Mouse (Mus musculus) adrenal gland, adult 8-10 months (tissue): ENCODE data around the gene Lrig1. TPM values are rescaled to one million over a fixed set of nuclear protein-coding genes. Genes with fewer than 3 reads are reported as not detected.

Experiments
- DNase-seq: peaks from one replicate; pipeline ENCODE4 v3.0.0; 2022
- total RNA-seq, 4 experiments: library from RNA; stranded (reverse); gene quantifications; 2 replicates each; pipeline ENCODE4 v1.2.4; 2022

The Lrig1 gene
- total RNA-seq, 4 experiments from 2014 or later = 8.2 to 14.0 (median 9.0) TPM

DNA sequence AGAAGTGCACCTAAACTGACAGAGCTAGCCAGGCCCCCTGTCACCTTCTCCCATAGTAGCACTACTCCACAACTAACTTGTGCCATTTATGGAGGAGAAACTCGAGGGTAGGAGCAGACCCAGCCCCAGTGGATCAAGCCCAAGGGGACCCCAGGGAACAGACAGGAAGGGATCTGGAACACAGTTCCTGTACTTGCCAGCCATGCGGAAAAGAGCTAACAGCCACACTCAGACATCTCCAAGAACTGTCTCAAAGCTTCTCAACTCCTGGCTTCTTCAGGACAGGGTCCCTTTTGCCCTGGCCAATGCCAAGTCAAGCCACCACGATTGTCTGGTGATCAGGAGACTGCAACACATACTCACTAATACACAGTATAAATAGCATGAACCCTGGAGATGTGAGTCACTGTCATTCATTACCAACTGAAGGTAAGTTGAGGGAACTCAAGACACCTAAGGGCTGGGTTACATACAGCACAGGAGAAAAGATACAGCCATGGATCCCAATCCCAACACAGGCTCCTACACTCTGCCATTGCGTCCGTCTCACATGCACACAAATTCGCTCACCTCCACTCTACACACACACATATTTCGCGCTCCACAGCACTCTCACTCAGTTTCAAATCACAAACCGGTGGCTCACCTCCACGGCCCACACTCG lies 1.3 kb downstream of the Lrig1 start:
- DNase-seq = no peak

DNA sequence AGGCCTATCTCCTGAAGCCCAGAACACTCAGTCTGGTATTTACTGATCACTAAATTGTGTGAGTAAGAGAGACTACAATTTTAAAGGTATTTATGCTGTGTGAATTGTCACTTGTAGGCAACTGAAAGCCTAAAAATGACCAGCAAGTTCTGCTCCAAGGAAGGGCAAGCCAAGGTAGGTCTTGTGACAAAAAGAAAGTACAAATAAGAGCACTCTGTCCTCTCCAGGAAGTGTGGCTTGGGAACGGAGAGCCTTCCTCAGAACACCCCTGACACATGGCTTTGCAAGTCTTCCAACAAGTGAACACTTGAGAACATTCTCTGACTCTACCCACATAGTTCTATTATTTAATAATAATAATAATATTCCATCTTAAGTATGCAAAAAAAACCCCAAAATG lies 2.5 kb downstream of the Lrig1 start:
- DNase-seq = no peak

DNA sequence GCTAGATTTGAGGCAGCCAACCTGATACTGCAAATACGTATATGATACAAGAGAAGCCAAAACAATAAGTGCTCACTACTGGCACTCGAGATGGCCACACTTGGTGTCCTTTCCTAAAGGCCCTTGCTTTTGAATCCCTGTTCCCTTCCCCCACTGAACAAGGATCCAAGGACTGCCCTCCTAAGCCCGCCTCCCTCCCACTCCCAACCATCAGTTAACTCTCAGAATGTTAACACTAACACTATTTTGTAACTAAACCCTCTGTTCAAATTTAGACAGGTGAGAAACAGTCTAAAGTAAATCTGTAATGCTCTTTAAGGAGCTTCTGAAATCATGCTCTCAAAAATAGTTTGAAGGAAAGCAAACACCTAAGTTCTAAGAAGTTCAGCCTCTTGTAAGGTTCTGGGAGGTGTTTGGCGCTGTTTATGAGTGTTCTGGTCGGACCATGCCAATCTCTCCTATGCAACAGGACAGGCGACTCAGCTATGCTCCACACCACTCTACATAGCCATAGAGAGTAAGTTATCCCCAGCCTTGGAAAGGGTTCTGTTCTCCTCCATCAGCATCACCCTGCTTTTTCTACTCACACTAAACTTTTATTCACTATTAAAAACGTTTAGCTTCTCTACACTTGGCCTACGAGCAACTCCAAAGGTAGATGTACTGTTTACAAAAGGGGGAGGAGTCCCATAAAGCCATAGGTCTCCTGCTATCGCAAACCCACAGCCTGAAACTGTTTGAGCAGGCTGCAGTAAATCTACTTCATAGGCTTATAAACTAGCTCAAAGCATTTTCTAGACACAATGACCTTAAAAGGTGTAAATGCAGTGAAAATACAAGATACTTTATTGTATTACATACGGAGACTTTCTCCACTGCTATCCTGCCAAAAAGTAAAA lies 3.5 kb downstream of the Lrig1 start:
- no peak for DNase-seq

DNA sequence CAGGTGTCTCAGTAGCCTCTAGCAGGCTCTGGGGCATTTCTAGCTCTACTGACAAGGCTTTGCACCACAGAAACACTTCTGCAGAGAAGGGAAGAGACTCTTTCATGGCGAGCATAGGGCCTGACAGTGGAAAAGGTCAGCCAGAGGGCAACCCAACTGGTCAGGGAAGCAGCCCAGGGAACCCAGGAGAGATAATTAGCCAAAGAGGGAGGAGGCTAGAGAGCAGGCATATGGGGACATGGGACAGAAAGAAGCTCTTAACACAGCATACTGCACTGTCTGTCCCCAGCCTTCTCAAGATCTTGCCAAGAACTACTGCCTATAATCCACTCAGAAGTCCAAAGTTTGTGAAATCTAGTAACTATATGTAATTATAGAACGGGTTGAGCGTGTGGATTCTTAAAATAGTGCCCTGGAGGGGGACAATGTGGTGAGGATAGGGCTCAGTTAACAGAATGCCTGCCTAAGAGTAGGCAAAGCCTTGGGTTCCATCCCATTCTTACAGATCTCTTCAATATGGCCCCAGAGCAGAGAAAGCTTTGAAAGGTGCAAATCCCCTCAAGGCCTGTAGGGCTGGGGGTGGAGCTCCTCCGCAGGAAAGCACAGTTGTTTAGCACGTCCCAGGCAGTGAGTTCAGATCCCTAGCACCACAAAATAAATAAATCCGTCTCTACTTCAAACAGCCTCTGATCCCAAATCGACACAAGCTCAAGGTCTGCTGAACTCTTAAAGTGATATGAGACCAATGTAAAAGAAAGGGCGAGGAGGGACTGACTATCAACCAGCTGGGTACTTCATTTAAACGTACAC lies 4.6 kb downstream of the Lrig1 start:
- DNase-seq = no peak

DNA sequence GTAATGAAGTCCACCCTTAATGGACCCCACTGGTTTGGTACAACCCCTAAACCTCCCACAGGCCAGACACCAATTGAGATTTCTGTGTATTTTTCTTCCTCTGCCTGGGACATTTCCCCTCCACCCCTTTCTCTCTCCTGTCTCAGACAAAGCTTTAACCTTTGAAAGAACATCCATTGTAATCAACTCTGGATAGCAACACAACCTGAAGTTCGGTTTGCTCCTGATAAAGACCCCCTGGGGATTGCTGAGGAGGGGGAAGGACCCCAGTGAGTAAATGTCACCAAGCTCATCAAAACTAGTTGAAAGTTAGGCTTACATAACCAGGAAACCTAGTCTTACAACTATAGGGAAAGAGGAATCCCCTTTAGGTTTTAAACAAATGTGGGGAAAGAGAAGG lies 5.5 kb downstream of the Lrig1 start:
- DNase-seq = no peak

DNA sequence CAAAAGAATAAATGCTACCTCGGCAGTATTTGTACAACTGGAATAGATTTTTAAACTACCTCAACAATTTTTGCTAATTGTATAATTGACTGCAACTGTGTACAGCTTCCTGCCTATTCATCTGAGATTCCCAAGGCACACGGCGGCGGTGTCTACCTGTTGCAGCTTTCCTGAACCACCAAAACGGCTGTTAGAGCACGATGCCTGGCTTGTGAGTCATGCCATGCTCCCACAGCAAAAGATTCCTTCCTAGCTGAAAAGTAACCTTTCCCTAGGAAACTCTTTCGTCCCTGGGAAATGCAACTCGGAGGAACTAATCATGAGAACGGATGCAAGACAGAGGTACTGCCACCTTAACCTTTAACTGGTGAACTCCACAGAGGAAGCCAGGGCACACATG lies 6.9 kb downstream of the Lrig1 start:
- DNase-seq = no peak

DNA sequence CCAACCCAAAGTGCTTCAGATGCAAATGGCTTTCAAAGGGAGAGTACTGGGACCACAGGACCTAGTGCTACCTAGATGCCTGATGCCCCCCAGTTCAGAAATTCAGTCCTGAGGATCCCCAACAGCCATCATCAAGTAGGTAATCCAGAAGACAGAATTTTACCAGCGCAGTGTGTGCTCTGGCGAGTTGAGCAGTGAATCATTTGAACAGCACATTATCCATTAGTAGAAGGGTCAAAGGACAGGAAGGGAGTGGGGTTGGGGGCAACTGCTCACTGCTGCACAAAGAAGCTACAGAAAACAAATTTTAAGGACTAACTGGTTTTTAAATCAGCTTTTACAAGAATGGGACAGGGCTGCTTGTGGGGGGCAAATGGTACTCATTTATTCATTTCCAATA lies 8.0 kb downstream of the Lrig1 start:
- DNase-seq = no peak

DNA sequence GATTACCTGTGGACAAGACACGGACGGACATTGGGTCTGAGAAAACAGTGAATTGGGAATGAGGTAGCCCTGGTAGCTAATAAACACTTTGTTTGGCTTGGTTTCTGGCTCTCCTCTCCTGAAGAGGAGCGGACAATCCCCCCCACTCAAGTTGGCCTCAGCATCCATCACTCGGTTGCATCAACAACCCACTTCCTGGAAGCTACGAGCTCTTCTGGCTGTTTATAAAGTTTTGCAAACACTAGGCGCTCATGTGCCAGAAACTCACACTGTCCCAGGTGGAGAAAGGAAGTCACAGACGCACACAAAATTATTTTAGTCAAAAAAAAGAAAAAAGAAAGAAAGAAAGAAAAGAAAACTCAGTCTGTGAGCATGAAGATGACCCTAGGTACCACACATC lies 9.7 kb downstream of the Lrig1 start:
- no peak for DNase-seq

DNA sequence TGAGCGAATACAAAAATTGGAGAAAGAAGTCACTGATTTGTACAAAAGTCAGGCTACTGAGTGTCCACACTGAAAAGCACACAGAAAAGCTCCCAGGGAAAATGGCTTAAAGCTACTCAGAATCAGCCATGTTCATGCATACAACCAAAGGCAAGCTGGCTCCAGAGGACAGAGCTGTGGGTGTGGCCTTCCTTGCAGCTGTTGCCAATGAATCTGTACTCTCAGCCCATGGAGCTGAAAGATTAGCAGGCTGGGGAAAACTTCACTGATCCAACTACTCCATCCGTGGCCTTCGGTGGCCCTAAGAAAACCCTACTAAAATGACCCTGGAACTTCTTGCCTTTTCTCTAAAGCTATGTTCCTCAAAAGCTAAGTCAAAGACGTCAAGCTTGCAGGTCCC lies 11.2 kb downstream of the Lrig1 start:
- DNase-seq = no peak

DNA sequence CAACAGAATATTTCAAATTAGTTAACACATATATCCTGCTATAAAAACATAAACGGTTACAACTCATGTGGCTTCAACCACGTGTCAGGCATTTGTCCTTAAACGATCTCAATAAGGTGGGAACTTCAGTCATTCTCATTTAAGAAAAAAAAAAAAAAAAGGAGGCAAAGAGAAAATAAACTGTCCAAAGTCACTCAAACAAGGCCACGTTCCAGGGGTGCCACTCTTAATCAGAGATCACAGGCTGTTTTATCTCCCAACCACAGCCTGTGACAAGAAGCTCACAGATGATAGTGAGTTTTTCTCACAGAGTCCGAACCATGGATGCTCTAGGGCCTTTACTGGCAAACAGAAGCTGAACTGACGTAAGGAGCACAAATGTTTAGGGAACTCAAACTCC lies 13.9 kb downstream of the Lrig1 start:
- DNase-seq = no peak

DNA sequence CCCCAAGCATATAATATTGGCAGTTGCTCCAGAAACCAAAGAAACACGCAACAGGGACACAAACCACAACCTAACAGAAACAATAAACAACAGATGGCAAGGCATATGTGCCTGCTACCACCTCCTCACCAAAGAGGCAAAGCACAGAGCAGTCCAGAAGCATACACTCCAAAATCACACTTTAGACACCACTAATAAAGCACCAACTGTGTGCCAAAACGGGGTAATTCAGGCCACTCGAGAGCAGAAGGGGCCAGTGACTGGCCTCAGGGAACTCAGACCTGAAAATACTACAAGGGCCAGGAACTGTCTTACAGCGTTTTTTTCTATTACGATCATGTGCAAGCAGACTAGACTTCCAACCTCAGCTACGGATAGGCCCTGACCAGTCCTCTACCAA lies 14.3 kb downstream of the Lrig1 start:
- no peak for DNase-seq

DNA sequence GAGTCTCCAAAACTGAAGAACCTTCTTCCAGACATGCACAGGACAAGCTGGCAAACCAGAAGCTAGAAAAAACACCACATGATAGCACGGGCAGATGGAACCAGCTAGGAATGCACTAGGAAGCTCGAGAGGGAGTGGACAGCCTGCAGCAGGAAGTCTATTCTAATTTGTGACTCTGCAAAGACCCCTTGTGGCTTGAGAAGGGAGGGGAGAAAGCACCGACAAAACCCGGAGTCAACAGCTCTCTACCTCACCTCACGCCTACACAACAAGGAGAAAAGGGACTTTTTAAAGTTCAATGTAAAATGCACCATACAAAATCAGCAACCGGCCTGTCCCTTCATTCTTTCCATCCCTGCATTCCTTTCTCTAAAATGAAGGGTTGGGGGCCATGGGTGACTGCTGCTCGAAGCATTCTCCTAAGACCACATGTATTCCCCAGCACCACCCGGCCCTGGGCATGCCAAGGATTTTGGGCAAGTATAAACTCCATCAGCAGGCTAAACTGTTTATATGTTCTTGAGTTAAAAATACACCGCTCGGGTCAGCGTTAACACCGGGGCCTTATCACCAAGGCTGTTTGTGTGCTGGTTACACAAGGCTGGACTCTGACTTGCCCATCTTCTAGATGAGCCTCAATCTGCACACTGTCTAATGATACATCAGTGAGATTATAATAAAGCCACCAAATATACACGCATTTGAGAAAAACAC lies 15.0 kb downstream of the Lrig1 start:
- no peak for DNase-seq

DNA sequence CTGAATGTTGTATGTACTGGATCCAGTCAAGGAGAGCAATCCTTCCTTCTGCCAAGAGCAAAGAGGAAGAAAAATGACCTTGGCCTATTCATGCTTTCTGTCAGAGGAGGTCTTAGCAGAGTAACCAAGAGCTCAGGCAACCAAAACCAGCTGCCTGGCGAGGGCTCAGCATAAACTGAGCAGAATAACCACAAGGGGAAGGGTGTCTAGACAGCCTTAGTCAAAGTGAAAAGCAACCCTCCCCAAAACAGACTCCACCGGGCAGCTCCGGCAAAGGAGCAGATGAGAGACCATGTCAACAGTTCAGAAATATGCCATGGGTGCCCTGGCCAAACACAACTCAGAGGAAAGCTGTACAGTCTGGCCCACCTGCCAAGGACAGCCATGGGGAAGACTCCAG lies 16.3 kb downstream of the Lrig1 start:
- no peak for DNase-seq

DNA sequence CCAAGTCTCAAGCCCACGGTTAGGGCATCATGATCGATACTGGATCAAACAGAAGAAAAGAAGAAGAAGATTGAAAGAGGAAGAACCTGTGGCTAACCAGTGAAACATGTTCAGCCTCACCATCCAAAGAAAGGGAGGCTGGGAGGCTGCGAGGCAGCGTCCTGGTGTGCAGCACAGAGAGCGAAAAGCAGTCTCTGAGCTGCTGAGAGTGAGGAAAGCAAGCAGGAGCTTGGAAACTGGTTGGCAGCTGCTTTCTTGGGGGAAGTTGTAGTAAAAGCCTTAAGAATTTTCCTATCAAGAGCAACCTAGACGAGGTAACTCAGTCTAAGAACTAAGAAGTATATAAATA lies 17.7 kb downstream of the Lrig1 start:
- DNase-seq = no peak

DNA sequence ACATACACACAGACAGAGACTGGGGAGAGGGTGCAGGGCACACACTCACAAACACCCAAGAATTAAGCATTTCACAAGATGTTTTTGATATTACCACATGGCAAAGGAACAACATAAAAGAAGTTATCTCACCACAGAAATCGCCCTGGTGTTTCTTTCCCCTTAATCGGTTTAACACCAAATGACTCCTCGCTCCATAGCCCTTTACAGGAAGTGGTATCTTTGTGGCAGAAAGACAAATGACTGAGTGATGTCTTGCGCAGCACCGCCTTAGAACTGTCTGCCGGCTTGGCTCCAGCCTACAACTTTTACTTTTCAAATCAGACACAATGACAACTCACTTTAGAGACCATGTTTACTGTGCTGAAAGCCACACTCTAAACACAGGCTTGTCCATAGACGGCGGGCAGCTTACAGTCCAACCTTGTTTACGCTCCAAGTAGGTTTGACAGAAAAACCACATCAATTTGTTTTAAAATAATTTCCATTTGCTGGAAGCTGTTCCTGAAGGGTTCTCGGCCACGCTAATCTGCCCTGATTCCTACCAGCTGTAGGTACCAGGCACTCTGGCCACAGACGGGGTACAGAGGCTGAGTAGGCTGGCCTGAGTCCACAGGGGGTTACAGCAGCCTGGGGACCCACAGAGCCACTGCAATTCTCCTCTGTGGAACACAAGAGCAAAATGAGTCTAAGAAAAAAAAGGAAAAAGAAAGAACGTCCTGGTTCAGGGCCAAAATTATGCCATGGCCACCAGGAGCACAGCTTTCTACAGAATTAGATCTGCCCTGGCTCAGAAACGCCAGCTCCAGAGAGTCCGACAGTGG lies 18.3 kb downstream of the Lrig1 start:
- no peak for DNase-seq

DNA sequence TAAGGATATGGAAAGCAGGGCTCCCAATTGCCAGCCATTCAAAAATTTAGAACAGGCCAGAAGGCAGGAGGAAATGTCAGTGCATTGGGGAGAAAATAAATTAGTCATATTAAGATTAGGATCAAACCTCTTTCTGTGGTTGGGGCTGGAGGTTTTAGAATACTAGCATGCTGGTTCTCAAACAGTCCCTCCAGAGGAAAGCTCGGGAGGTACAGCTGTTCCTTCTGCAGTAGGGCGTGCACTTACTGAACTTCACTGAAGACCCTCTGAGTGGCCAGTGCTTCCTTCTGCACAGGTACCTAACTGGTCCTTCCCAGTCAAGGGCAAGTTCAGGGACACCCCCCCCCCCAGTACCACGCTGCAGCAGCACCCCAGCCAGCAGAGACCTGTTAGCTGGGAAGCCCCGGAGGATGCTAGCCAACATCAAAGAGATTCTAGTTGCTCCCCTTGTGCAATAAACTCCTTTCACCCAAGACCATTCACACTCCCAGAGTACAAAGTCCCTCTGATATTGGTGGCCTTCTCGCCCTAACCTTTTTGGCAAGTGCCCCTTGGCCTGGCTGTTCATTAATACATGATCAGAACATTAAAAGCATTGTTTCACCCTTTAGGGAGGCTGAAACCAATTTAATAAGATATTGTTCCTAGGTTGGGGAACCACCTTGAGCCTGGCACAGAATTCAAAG lies 19.1 kb downstream of the Lrig1 start:
- no peak for DNase-seq

DNA sequence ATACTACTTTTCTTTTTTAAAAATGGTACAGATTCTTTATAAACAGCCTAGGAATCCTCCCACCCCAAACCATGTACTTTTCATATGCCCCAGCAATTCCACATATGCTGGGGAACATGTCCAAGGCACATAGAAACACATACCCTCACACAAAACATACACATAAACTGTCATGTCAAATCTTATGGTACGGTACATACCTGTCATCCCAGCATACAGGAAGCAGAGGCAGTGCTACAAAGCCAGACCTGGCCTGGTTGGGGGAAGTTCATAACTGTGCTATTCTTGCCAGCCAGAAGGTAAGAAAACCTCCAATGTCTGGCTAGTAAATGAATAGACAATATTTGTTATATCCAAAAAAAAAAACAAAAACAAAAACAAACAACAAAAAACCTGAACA lies 20.7 kb downstream of the Lrig1 start:
- DNase-seq = no peak

DNA sequence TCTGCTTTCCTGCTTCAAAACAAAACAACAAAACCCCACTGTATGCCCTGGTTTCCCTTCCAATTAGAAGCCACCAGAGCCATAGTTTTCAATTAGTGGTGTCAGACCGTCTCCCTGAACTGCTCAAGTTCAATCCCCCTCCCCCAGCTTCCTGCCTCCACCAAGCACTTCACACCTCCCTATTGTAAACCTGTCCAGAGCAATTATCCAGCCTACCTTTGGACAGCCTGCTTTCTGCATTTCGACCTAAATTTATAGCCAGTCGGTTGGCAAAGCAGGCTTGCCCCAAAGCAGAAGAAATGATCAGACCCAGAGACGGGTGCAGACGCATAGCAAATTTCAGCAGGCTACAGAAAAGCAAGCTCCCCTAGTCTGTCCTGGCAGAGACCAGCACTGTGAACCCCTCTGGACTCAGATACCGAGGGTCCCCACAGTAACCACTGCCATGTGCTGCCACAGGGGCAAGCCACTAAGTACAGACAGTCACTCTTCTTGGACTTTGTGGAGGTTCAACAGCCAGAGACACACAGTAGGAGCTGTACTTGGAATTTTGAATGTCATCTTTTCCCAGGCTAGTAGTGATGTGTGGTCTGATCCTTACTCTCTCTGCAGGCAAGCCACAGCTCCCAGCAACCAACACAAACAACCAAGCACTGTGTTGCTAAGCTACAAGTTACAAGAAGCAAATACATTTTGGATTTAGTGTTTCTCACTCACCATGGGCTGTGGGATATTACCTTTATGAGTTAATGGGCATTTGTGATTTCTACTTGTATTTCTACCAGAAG lies 21.4 kb downstream of the Lrig1 start:
- no peak for DNase-seq

DNA sequence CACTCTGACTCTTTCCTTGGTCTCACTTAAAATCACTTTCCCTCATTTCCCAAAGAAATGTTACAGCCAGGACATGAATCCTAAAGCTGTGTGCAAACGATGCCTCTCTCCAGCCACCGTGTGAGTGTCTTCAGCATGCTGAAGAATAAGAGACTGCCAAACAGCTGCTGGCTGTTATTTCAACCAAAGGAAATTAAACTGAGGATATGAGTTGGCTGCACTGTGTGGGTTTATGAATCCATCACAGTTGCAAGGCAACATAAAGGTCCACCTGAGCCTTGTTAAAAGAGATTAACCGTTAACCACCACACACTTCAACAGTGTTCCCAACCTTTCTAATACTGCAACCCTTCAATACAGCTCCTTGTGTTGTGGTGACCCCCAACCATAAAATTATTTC lies 22.5 kb downstream of the Lrig1 start:
- DNase-seq = no peak

DNA sequence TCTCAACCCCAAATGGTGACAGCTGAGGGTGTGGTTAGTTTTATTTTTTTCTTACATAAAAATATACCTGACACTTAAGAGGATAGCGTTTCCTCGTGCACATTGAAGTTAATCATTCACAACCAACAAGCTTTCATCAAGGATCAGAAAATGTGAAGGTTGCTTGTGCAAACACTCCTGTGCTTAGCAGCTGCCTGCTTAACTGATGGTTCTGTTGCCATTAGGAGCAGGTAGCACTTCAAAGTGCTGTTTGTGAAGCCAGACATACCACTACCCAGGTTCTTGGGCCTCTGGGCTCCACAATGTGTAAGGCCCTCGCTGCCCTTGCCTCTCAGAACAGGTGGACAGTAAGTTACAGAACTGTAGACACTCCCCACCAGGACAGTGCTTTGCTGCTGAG lies 23.1 kb downstream of the Lrig1 start:
- DNase-seq = no peak
